Mouse (Mus musculus): ENCODE data around the gene Slc22a6.

Slc22a6 gene

DNA sequence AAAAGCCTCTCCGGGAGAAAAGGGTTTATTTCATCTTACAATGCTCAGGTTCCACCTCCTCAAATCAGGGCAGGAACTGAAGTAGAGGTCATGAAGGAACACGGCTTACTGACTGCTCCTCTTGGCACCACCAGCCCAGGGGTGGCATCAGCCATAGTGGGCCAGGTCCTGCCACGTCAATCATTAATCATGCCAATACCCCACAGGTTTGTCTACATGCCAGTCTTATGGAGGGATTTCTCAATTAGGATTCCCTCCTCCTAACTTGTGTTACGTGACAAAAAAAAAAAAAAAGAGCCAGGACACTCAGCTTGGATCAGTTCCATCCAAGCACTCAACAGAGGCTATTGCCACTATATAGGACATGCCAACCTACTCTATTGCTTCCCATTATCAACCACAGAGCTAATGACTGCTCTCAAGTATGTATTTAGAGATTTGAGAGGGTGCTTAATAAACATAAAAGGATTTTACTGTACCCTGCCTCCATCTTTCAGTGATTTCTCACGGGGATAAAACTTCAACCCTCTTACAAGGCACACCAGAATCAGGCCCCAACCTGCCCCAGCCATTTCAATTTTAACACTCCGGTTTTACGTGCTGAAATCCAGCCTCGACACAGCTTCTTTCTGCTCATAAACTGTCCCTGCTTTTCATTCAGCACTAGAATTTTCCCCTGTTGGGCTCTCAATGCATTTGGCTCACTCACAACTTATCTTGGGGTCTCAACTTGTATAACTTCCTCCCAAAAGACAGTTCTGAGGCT, 6.3 kb upstream of the Slc22a6 start:
- no peak for DNase-seq (ENCODE audit: low read depth, low spot score)

DNA sequence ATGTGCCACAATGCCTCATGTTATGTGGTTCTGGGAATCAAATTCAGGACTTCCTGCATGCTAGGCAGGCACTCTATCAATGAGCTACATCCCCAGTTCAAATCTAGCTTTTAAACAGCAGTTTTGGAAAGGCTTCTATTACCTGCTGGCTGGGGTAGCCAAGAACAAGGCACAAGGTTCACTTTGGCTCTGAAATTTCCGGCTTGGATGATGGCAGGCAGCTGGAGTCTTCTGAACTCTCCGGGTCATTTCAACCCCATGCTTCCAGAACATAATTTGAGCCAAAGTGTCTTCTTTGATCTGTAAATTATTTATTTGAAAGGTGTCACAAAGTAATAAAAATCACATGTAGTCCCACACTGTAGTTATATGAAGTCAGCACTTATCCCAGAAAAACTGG, 4.7 kb upstream of the Slc22a6 start:
- DNase-seq (ENCODE audit: low read depth, low spot score): no peak

DNA sequence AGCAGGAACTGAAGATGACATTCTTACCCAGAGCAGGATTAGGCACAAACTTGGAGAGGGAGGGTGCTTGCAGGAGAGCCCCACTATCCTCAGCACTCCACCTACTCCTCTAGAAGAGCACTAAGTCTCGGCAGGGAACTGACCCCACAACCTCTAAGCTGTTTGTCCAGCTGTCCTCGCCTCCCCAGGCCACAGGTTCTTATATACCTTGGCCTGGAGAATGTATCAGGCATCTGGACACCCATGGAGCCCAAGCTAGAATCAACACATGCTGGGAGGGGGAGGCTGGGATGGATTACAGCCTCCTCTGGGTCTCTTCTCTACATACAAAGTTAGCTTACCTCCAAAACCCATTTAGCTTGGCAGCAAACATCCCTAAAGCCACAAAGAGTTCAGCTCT, 3.5 kb upstream of the Slc22a6 start:
- no peak for DNase-seq (ENCODE audit: low read depth, low spot score)

DNA sequence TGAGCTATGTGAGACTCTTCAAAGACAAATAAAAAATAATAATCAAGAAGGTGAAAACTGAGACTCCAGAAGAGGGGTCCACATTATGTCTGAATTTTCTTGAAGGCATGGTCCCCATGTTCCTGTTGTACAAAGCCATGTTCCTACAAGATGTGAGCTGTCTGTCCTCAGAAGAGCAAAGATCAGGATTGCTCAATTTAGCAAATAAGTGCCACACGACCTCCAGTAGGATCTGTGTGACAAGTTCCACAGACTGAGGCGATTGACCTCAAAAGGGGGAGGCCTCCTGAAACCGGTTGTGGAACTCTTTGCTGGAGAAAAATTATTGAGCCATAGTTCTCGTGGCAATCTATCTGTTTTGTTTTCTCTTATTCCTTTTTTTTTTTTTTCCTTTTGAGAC, 1.5 kb upstream of the Slc22a6 start:
- no peak for DNase-seq (ENCODE audit: low read depth, low spot score)

DNA sequence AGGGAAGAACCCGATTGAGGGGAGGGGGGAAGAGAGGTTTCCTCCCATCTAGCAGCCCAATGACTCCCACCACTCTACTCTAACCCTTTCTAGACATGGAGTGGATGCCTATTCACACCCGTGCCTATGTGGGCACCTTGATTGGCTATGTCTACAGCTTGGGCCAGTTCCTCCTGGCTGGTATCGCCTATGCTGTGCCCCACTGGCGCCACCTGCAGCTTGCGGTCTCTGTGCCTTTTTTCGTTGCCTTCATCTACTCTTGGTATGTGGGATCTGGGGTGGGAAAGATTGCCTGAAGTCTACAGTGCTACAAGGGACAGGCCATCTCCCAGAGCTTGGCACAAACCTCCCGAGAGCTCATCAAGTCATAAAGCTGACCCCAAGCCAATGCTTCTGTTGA, 3.3 kb downstream of the Slc22a6 start:
- no peak for DNase-seq (ENCODE audit: low read depth, low spot score)

DNA sequence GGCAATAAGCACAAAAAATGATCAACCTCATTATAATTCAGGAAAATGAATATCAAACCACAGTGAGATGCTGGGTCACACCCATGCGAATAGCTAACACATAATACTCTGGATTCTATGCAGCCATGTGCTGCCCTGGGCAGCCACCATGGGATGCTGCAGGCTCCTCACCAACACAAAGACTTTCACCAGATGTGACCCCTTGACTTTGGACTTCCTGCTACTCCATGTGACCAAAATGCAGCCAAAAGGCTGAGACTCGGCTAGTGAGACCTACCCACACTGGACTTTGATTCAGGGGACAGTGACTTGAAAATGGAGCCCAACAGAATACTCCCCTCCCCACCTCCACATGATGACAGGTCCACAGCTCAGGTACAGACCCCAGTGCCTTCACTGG, 12.4 kb downstream of the Slc22a6 start:
- DNase-seq (ENCODE audit: low read depth, low spot score): no peak

DNA sequence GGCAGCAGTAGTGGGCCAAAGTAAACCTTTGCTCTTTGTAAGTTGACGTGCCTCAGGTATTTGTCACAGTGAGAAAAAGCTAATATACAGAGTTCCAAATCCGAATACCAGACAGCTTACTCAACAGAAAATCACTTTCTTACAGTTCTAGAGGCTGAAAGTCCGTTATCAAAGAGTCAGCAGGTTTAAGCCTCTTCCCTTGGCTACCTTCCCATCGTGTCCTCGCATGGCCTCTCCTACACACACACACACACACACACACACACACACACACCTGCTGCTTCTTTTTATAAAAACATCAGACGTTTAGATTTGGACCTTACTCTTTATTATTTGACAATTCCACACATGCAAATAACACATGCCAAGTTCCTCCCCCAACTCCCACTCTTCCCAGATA, 13.0 kb downstream of the Slc22a6 start:
- DNase-seq (ENCODE audit: low read depth, low spot score): no peak

DNA sequence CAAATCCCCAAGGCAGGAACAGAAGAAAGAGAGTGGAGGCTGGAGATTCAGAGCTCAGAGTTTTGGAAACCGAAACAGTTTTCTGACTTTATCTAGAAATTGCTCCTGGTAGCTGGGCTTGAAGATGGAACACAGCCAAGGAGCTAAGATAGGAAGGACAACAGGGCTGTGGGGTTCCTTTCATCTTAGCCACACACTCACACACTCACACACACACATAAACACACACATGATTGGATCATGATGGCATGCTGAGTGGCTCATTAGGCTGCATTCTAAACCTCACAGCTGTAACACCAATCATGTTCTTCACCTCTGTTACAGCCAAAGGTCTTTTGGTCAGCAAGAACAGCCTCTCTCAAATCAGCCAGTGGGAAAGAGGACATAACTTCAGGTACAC, 14.2 kb downstream of the Slc22a6 start:
- DNase-seq (ENCODE audit: low read depth, low spot score): no peak

DNA sequence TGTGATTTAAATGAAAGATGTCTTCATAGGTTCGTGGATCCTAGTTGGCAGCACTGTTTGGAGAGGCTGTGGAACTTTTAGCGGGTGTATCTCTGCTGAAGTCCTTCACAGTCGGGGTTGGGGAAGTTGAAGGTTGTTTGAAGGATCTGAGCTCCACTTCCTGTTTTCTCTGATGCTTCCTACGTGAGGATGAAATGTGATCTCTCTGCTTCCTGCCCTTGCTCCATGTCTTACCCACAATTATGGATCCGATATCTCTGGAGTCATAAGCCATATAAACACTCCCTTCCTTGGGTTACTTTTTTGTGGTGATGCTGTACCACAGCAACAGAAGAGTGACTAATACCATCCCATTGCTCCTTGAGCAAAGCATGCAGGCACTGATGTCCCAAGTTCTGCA, 24.2 kb downstream of the Slc22a6 start:
- DNase-seq (ENCODE audit: low read depth, low spot score): no peak

DNA sequence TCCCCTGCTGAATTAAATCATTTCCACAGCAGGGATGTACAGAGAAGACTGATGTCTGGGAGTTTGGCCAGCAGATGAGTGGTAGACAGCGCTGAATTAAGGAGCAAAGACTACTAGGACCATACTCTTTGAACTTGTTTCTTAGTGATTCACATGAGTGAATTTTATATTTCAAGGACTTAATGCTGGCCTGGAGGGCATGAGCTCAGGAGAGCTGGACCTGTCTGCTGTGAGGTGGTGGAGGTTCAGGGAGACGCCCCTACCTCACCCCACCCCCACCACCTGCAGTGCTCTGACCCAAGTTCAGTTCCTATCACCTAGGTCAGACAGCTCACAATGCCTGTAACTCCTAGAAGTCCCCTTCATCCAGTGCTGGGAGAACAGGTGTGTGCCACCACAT, 28.6 kb downstream of the Slc22a6 start:
- no peak for DNase-seq (ENCODE audit: low read depth, low spot score)

DNA sequence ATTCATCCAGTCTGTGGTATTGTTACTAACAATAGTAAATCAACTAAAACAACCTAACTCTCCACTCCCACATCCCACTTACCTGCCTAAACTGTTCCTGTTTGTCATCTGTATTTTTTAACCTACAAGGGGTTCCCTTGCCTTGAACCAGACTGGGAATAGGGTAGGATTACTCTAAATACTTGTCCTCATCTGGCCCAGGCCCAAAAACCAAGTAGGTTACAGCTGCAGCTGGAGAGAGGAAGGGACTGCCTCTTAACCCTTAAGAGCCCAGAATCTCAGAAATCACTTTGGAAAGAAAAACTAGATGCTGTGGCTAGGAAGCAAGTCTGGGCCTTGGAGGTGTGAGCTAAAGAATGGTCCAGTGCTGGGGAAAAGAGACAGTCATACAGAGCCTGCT, 38.0 kb downstream of the Slc22a6 start:
- no peak for DNase-seq (ENCODE audit: low read depth, low spot score)

DNA sequence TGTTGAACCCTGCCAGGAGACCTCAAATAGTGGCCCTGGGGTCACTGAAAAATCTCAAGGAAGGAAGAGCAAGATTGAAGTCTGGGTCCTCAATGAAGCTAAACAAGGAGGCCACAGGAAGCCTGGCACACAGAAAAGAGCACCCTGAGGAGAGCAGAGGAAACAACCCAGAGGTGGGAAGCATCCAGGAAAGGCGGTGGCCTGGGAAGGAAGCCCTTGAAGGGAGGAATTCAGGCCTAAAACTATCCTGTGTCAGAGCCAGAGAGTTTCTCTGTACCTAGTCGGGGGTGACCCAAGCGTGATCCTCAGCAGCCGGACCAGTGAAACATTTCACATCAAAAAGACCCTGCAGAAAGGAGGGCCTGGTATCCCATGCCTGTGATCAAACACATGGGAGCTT, 38.5 kb downstream of the Slc22a6 start:
- no peak for DNase-seq (ENCODE audit: low read depth, low spot score)

DNA sequence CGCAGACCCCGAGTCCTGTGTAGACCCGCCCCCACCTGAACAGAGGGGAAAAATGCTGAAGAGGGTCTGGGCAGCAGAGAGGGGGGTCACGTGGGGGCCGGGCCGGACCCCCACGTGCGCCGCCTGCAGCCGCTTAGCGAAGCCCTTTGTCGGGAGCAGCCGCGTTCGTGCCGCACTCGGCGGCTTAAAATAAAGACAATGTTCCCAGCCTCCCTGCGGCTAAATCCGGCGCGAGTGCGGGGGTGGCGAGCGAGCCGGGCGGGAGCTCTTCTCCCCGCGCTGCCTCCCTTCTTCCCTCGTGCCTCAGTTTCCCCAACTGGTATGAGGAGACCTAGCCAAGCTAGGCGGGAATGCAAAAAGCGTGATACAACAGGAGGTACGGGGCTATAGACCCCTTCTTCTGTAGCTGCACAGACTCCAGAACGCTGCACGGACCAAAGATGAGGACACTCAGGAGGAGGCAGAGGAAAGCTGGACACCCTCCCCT, 44.0 kb downstream of the Slc22a6 start:
- DNase-seq (ENCODE audit: low read depth, low spot score): no peak

DNA sequence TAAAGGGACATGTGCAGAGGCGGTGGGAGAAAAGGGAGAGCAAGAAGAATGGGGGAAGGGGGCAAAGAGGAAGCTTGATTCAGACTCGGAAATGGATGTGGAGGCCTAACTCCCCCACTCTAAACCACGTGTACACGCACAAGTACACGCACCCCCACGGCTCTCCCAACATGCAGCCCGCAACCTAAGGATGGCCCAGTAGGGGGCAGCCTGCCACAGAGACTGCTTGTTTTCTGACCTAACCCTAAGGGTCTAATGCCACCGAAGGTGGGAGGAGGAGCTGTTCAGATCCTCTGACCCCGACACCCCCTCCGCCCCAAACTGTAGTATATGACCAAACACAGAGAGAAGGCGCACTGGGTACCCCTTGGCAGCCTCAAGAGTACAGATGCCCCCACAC, 44.5 kb downstream of the Slc22a6 start:
- DNase-seq (ENCODE audit: low read depth, low spot score): no peak

DNA sequence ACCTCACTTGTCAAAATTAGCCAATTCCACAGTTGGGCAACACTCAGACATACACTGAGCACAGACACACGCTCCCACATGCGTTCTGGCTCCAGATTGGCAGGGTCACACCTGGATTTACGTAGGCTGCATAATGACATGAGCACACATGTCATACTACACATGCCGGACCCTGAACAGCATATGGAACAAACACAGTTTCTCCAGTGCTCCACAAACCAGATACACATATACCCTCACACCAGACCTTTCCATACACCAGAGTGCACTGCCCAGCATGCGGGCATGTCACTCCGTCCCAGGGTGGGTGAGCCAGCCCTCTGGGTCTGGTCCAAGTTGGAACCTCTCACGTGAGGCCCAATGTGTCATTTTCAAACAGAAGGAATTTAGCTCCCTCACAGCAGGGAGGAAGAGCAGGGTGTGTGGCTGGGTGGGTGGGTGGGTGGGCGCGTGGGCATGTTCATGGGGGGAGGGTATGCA, 45.6 kb downstream of the Slc22a6 start, which contains the start of gene Chrm1:
Chrm1 (plus strand) TSS at position 430 of the 480 bp plus-strand sequence.
- DNase-seq (ENCODE audit: low read depth, low spot score): no peak

DNA sequence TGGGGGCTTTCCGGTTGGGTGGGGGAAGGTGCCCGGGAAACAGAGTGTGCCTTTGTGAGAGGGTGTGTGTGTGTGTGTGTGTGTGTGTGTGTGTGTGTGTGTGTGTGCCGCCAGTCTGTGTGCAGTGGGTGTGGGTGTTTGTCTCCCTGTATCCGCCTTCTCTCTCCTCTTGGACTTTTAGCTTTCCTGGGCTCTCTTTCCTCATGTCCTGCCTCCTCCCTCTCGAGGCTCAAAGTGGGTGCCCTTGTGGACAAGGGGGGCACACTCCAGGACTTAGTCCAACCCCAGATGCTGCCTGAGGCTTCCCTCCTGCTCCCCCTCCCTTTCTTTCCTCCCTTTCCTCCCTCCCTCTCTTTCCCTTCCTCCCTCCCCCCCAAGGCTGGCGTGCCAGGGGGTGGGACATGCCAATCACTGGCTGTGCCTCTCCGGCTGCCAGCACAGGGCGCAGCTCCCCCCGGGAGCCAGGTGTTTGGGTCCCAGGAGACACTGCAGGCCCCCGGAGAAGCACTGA, 46.1 kb downstream of the Slc22a6 start:
- no peak for DNase-seq (ENCODE audit: low read depth, low spot score)

DNA sequence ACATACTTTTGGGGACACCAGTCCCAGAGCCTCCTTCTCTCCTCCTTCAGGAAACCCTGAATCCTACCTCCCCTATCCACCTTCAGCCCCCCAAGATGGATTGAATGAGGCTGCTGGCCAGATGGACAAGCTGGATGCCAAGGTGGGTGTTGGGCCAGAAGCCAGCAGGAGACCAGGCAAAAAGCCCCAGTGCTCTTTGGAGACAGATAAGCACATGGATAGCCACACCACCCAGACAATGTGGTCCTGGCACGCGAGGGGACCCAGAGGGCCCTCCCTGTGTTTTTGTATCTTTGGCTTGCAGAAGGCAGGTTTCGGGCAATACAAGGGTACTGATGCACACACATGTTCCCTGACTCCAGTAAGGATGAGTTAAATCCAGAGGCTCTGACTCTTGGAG, 47.0 kb downstream of the Slc22a6 start:
- DNase-seq (ENCODE audit: low read depth, low spot score): no peak

DNA sequence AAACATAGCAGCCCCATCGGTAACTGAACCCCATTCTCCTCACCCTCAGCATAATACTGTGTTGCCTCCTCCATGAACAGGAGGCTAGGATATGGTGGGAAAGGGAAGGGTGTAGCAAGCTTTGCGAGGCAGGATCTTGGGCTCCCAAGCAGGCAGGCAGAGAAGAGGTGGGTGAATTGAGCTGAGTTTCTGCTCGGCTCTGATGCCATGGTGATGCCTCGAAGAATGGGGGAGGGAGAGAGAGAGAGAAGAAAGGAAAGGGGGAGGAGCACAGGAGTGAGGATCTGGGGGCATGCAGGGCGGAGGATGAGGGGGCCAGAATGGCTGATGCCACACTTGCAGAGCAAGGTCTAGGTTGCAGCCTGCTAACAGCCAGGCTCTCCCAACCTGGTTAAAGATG, 47.9 kb downstream of the Slc22a6 start:
- DNase-seq (ENCODE audit: low read depth, low spot score): no peak

DNA sequence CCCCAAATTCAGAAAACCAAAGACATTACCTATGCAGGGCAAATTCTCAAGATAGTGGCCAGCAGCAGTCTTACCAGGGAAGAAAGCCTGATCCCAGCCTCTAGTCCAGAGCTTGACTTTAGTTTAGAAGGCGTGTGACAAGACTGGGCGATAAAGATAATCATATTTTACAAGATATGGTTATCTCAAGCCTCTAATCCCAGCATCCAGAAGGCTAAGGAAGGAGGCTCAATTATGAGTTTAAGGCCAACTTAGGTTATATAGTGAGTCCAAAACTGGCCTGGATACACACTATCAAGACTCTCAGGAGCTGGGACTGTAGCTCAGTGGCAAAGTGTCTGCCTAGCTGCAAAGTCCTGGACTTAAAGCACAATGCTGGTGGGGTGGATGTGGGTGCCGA, 55.0 kb downstream of the Slc22a6 start:
- no peak for DNase-seq (ENCODE audit: low read depth, low spot score)

DNA sequence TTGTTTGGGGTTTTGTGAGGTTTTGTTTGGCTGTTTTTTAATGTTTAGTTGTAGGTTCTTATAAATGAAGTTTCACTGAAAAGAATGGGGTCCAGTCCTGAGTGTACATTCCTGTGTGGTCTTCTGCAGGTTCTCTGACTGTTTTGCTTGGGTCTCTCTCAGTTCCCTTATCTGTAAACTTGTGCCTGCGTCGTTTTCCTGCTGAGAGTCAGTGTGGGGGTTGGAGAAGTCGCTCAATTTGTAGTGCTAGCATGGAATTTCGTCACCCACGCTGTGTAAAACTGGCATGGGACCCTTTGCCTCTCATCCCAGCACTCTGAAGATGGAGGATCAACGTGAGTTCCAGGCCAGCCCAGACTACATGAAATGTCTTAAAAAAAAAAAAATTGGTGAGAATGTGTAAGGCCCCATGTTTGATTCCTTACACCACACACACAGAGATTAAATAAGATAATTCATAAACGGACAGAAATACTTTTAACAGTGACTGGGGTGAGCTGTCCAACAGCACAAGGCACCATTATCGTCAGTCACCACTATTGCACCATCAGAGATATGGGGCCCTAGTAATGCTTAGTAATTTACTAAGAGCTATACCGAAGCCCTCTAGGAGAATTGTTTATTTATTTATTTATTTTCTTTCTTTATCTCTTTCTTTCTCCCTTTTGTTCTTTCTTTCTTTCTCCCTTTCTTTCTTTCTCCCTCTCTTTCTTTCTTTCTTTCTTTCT, 55.7 kb downstream of the Slc22a6 start:
- DNase-seq (ENCODE audit: low read depth, low spot score): no peak

Data from retina, adult 2 months (tissue).